Mouse (Mus musculus): ENCODE results near the gene Tex21.

- TF ChIP-seq CTCF (IDR thresholded peaks at IDR 0.05; ENCODE audit: low read depth) (no peak), EP300 (optimal IDR thresholded peaks at IDR 0.05) (no peak)
These were observed at the start of gene Tex21 for GRCm38 (mm10) chr12:76246646-76247045.
